ENCODE assay signal across 25 mouse cellular contexts in the genomic region with DNA sequence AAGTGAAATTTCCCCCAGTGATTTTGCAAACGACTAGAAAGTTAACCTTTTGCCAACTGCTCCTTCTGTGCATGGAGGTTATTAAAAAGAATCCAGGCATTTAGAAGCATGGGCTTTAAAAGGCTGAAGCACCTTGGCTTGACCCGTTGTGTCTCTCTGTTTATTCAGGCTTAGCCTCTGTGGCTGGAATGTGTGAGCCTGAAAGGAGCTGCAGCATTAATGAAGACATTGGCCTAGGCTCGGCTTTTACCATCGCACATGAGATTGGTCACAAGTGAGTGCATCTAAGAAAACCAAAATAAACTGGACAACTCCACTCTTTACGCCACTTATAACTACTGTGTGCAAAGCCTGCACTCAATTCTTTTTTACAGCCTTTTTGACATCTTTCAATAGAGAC.
DNase-seq lines count a peak whose midpoint lies in the region; ATAC-seq lines count a peak whose summit lies in the region.
"Had no signal": no experiment of that assay in that cellular context is flagged by ENCODE, and none has a peak within 500 bp of the region (broad histone marks: within the 10 kb centered on the region; RNA-seq: fewer than 3 reads in every experiment).

No protein-coding gene starts in this region.

- no peaks in the 10 kb centered on the region for H3K9me3 ChIP-seq in hindbrain, embryonic 11.5 days (ENCODE audit: control insufficient read depth, low read length)
- H3K9me3 ChIP-seq in hindbrain, embryonic 16.5 days (ENCODE audit: control insufficient read depth, low read length), result no peaks in the 10 kb centered on the region
- H3K9me3 ChIP-seq in limb, embryonic 12.5 days, result no peaks in the 10 kb centered on the region
- H3K9me3 ChIP-seq: embryonic facial prominence, embryonic 13.5 days; forebrain, embryonic 13.5 days; heart, embryonic 10.5 days; midbrain, embryonic 12.5 days; neural tube, embryonic 13.5 days had no signal

- H3K27ac ChIP-seq in hindbrain, embryonic 11.5 days (ENCODE audit: low read depth, low read length), result no peak overlapping the region
- H3K27ac ChIP-seq in hindbrain, embryonic 16.5 days (ENCODE audit: low read depth, low read length), result no peak overlapping the region
- peak overlapping the region; percentile 65 for H3K27ac ChIP-seq in limb, embryonic 12.5 days
- H3K27ac ChIP-seq: embryonic facial prominence, embryonic 13.5 days; forebrain, embryonic 13.5 days; heart, embryonic 10.5 days; hindbrain, embryonic 14.5 days; layer of hippocampus, adult 2 months; macrophage; midbrain, embryonic 12.5 days; neural tube, embryonic 13.5 days had no signal

- H3K4me3 ChIP-seq in hindbrain, embryonic 11.5 days (ENCODE audit: low read depth, low read length), result no peak overlapping the region
- H3K4me3 ChIP-seq in hindbrain, embryonic 16.5 days (ENCODE audit: low read length), result no peak overlapping the region
- H3K4me3 ChIP-seq in limb, embryonic 12.5 days (replicated peaks), result no peak overlapping the region
- H3K4me3 ChIP-seq: embryonic facial prominence, embryonic 13.5 days; forebrain, embryonic 13.5 days; heart, embryonic 10.5 days; layer of hippocampus, adult 2 months; midbrain, embryonic 12.5 days; myocyte; neural tube, embryonic 13.5 days had no signal

- H3K4me1 ChIP-seq in hindbrain, embryonic 11.5 days (replicated peaks; ENCODE audit: control insufficient read depth, insufficient read depth, low read length), result no peaks in the 10 kb centered on the region
- H3K4me1 ChIP-seq in hindbrain, embryonic 16.5 days (ENCODE audit: control insufficient read depth, insufficient read depth, low read depth, low read length), result no peaks in the 10 kb centered on the region
- H3K4me1 ChIP-seq in limb, embryonic 12.5 days (replicated peaks), result peaks cover 12% of the 10 kb centered on the region
- H3K4me1 ChIP-seq: embryonic facial prominence, embryonic 13.5 days; forebrain, embryonic 13.5 days; heart, embryonic 10.5 days; neural tube, embryonic 13.5 days had no signal

- no peak overlapping the region for H3K9ac ChIP-seq in hindbrain, embryonic 11.5 days (ENCODE audit: low read depth, low read length)
- H3K9ac ChIP-seq in hindbrain, embryonic 16.5 days (ENCODE audit: low read depth, low read length), result no peak overlapping the region
- H3K9ac ChIP-seq in limb, embryonic 12.5 days (replicated peaks), result no peak overlapping the region
- H3K9ac ChIP-seq: embryonic facial prominence, embryonic 13.5 days; forebrain, embryonic 13.5 days; hindbrain, embryonic 14.5 days; midbrain, embryonic 12.5 days; neural tube, embryonic 13.5 days had no signal

- no peaks in the 10 kb centered on the region for H3K27me3 ChIP-seq in hindbrain, embryonic 11.5 days (ENCODE audit: control insufficient read depth, insufficient read depth, low read length)
- no peaks in the 10 kb centered on the region for H3K27me3 ChIP-seq in hindbrain, embryonic 16.5 days (replicated peaks; ENCODE audit: control insufficient read depth, insufficient read depth, low read length)
- no peaks in the 10 kb centered on the region for H3K27me3 ChIP-seq in limb, embryonic 12.5 days
- H3K27me3 ChIP-seq: embryonic facial prominence, embryonic 13.5 days; forebrain, embryonic 13.5 days; midbrain, embryonic 12.5 days; neural tube, embryonic 13.5 days had no signal

- WGBS in hindbrain, embryonic 11.5 days, result 53% methylated on average over 5 of the region's 5 CpGs
- WGBS in hindbrain, embryonic 16.5 days, result 40% methylated on average over 5 of the region's 5 CpGs
- 31% methylated on average over 5 of the region's 5 CpGs for WGBS in limb, embryonic 12.5 days

- ATAC-seq in hindbrain, embryonic 11.5 days (ENCODE audit: low FRiP score), result no peak
- no peak for ATAC-seq in hindbrain, embryonic 16.5 days
- ATAC-seq in limb, embryonic 12.5 days (ENCODE audit: insufficient number of reproducible peaks, insufficient read depth, low FRiP score, low TSS enrichment, low read depth), result no peak
- ATAC-seq: CD4-positive, CD25-positive, alpha-beta regulatory T cell, adult 4 months; forebrain, embryonic 13.5 days had no signal

- H3K4me2 ChIP-seq in hindbrain, embryonic 11.5 days (replicated peaks; ENCODE audit: low read depth, low read length), result no peak overlapping the region
- no peak overlapping the region for H3K4me2 ChIP-seq in hindbrain, embryonic 16.5 days (ENCODE audit: low read length)
- no peak overlapping the region for H3K4me2 ChIP-seq in limb, embryonic 12.5 days
- H3K4me2 ChIP-seq: embryonic facial prominence, embryonic 13.5 days; forebrain, embryonic 13.5 days; hindbrain, embryonic 14.5 days; midbrain, embryonic 12.5 days; neural tube, embryonic 13.5 days had no signal

- intact Hi-C loops in heart, postnatal 25 days (cut with DNase I), result no loop called here

- H3K36me3 ChIP-seq in hindbrain, embryonic 11.5 days (ENCODE audit: control insufficient read depth, insufficient read depth, low read length), result no peaks in the 10 kb centered on the region
- no peaks in the 10 kb centered on the region for H3K36me3 ChIP-seq in hindbrain, embryonic 16.5 days (ENCODE audit: control insufficient read depth, insufficient read depth, low read length)
- H3K36me3 ChIP-seq in limb, embryonic 12.5 days, result peaks cover 10% of the 10 kb centered on the region; the same call in 1 of the 2 replicates
- H3K36me3 ChIP-seq: midbrain, embryonic 12.5 days had no signal

- DNase-seq in hindbrain, embryonic 11.5 days (ENCODE audit: low spot score), result peak; percentile 6
- DNase-seq in adipocyte (ENCODE audit: low spot score), result peak; percentile 12
- peak; percentile 38 for DNase-seq in embryo, embryonic 11 days
- no peak for DNase-seq in layer of hippocampus, adult 8-10 months (ENCODE audit: low spot score in 2 of 2)
- no peak for DNase-seq in heart, postnatal 25 days (ENCODE audit: low spot score)
- no peak for DNase-seq in layer of hippocampus, adult 18-20 months (ENCODE audit: low spot score in 2 of 2)
- DNase-seq: cerebellum, adult 18-20 months; cerebellum, postnatal 14 days; kidney, adult 8-10 months; kidney, postnatal 10 days; layer of hippocampus, postnatal 36 days; right cerebral cortex, postnatal 4 days; thymus, postnatal 25 days had no signal

Comparison
In these comparisons a context has a peak if more than half of its experiments do, and no peak if none do; other contexts are left out.
1. DNase-seq: peak in hindbrain, embryonic 11.5 days (single experiment), adipocyte (single experiment) and embryo, embryonic 11 days (single experiment); none in layer of hippocampus, adult 8-10 months (0 of 2), heart, postnatal 25 days (single experiment) and layer of hippocampus, adult 18-20 months (0 of 2).